Mouse (Mus musculus) embryonic facial prominence, embryonic 11.5 days (tissue): ENCODE results near the gene Kalrn. TPM values are rescaled to one million over a fixed set of nuclear protein-coding genes. Genes with fewer than 3 reads are reported as not detected.

Source experiments
- ATAC-seq: fragments of 200-750 bp; cut with Nextera tagmentation; replicated peaks from 2 replicates; pipeline ENCODE4 v1.8.0; 2017; ENCODE audit warnings: low read depth; ENCODE audit not compliant: insufficient number of reproducible peaks, low FRiP score, low TSS enrichment
- DNase-seq: peaks from one replicate; pipeline ENCODE4 v3.0.0-alpha.2; 2015; ENCODE audit warnings: low spot score
- H3K27ac ChIP-seq: fragments of 300-500 bp; sonication (generic); replicated peaks from 2 replicates; pipeline ENCODE4 v1.5.1; 2014; ENCODE audit warnings: mild to moderate bottlenecking, low read depth, low read length, control low read depth
- H3K27me3 ChIP-seq: fragments of 300-500 bp; sonication (generic); 2 replicates; pipeline ENCODE4 v1.6.1; 2014; ENCODE audit warnings: mild to moderate bottlenecking, low read length, moderate library complexity, mixed read lengths; ENCODE audit not compliant: control insufficient read depth, insufficient read depth
- H3K36me3 ChIP-seq: fragments of 300-500 bp; sonication (generic); replicated peaks from 2 replicates; pipeline ENCODE4 v1.6.1; 2014; ENCODE audit warnings: low read depth, mild to moderate bottlenecking, low read length, moderate library complexity, mixed read lengths; ENCODE audit not compliant: control insufficient read depth, insufficient read depth
- H3K4me1 ChIP-seq: fragments of 300-500 bp; sonication (generic); 2 replicates; pipeline ENCODE4 v1.6.1; 2014; ENCODE audit warnings: low read length, mixed read lengths; ENCODE audit not compliant: control insufficient read depth, insufficient read depth
- H3K4me2 ChIP-seq: fragments of 300-500 bp; sonication (generic); 2 replicates; pipeline ENCODE4 v1.6.1; 2014; ENCODE audit warnings: low read depth, mild to moderate bottlenecking, control low read depth, low read length, moderate library complexity
- H3K4me3 ChIP-seq: fragments of 300-500 bp; sonication (generic); 2 replicates; pipeline ENCODE4 v1.5.1; 2014; ENCODE audit warnings: low read depth, low read length, control low read depth
- H3K9ac ChIP-seq: fragments of 300-500 bp; sonication (generic); replicated peaks from 2 replicates; pipeline ENCODE4 v1.6.1; 2014; ENCODE audit warnings: mild to moderate bottlenecking, control low read depth, low read length
- H3K9me3 ChIP-seq: fragments of 300-500 bp; sonication (generic); replicated peaks from 2 replicates; pipeline ENCODE4 v1.6.1; 2016; ENCODE audit warnings: mild to moderate bottlenecking, low read length, inconsistent platforms, mixed read lengths; ENCODE audit not compliant: control insufficient read depth
- WGBS: fragments of 180-500 bp; shearing (Covaris S2); extraction: QIAGEN DNeasy Blood & Tissue Kit; methylation state at CpG from one replicate; pipeline ENCODE4 v1.1.7; 2014; 5-methylcytosine and 5-hydroxymethylcytosine counted together
- polyA plus RNA-seq: library from polyadenylated mRNA; unstranded; fragments of >200 nt; fragmentation: Nextera tagmentation; extraction: Ambion mirVana; gene quantifications from 2 replicates; pipeline ENCODE4 v1.2.1, GENCODE M21; 2014

Kalrn gene
- polyA plus RNA-seq, 1 experiment from 2014 or later, result 12.0 TPM

- ATAC-seq, result no peak
- no peak overlapping the region for H3K9ac ChIP-seq
- H3K9me3 ChIP-seq, result no peaks in the 10 kb centered on the region
- no peak overlapping the region for H3K4me3 ChIP-seq
- H3K4me1 ChIP-seq, result no peaks in the 10 kb centered on the region
- H3K27ac ChIP-seq, result no peak overlapping the region
- 85% methylated on average over 2 of the region's 2 CpGs for WGBS
- H3K4me2 ChIP-seq, result no peak overlapping the region
- H3K27me3 ChIP-seq, result no peaks in the 10 kb centered on the region
- no peak for DNase-seq
- H3K36me3 ChIP-seq, result no peaks in the 10 kb centered on the region
Observed at GRCm38 (mm10) chr16:34135074-34135473, 438.3 kb downstream of the Kalrn start.

DNA sequence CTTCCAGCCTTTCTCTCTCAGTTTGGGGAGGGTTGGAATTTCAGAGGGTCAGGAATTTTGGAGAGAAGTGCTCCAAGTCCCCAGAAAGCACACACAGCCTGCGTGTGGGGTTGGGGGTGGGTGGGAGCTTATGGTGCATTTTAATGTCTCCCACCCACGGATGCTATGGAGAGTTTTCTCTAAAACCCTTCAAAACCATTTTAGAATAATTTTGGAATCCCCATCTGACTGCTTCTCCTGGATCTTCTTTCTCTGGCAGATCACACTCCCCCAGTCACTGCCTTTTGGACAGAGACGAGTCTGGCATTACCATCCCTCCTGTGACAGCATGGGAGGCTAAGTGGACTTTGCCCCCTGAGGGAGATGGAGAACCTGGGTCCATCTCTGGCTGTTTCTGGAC, 438.7 kb downstream of the Kalrn start:
- no peak overlapping the region for H3K9ac ChIP-seq
- no peak for ATAC-seq
- no peak overlapping the region for H3K4me3 ChIP-seq
- H3K4me1 ChIP-seq, result no peaks in the 10 kb centered on the region
- no peaks in the 10 kb centered on the region for H3K27me3 ChIP-seq
- 73% methylated on average over 3 of the region's 3 CpGs for WGBS
- no peak overlapping the region for H3K4me2 ChIP-seq
- no peak for DNase-seq
- no peak overlapping the region for H3K27ac ChIP-seq
- no peaks in the 10 kb centered on the region for H3K36me3 ChIP-seq
- H3K9me3 ChIP-seq, result no peaks in the 10 kb centered on the region

DNA sequence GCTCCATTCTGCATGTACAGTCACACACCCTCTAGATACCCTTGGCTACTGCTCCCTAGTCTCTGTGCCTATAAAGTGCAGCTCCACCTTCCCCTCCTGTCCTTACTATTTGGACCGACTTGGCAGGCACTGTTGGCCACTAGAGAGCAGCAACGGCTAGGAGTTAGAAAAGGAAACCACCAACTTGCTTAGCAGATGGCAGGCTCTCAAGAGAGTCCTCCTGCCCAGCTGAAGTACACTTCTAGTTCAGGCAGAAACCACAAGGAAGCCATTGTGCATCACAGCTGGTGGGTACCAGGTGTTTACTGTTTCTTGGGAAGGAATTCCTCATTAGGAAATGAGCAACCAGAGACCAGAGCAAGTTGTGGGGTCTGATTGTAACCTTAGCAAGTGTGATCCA, 447.7 kb downstream of the Kalrn start:
- H3K36me3 ChIP-seq, result no peaks in the 10 kb centered on the region
- DNase-seq, result peak; percentile 77
- H3K27me3 ChIP-seq, result no peaks in the 10 kb centered on the region
- H3K4me3 ChIP-seq, result no peak overlapping the region
- no peak for ATAC-seq
- no peak overlapping the region for H3K4me2 ChIP-seq
- H3K9me3 ChIP-seq, result no peaks in the 10 kb centered on the region
- no peaks in the 10 kb centered on the region for H3K4me1 ChIP-seq
- 9% methylated on average over 2 of the region's 2 CpGs for WGBS
- H3K9ac ChIP-seq, result no peak overlapping the region
- no peak overlapping the region for H3K27ac ChIP-seq

DNA sequence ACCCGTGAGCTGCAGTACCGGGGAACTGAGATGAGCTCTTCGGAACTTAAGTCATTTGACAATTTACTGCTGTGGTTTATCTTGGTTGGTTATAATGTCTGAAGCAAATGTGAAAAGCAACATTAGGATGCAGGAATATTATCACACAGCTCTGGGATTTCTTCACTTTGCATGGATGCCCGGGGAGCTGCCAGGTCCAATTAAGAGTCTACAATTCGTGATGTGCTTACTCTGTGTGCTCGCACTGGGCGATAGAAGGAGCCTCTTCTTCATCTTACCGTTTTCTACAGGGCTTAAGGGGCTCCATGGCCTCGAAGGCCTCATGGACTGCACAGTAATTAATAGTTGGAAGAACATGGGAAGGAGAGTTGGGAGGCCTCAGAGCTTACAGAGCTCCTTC, 450.8 kb downstream of the Kalrn start:
- no peaks in the 10 kb centered on the region for H3K36me3 ChIP-seq
- no peak overlapping the region for H3K4me3 ChIP-seq
- no peak for DNase-seq
- WGBS, result 89% methylated on average over 9 of the region's 9 CpGs
- H3K27ac ChIP-seq, result no peak overlapping the region
- H3K4me2 ChIP-seq, result no peak overlapping the region
- no peak for ATAC-seq
- no peaks in the 10 kb centered on the region for H3K27me3 ChIP-seq
- H3K9ac ChIP-seq, result no peak overlapping the region
- no peaks in the 10 kb centered on the region for H3K4me1 ChIP-seq
- H3K9me3 ChIP-seq, result no peaks in the 10 kb centered on the region

GRCm38 (mm10) chr16:34121288-34121687, 452.0 kb downstream of the Kalrn start:
- ATAC-seq (no peak), DNase-seq (no peak)
- no peak overlapping the region for H3K4me2 ChIP-seq
- no peaks in the 10 kb centered on the region for H3K36me3 ChIP-seq
- no peak overlapping the region for H3K9ac ChIP-seq
- H3K27ac ChIP-seq, result no peak overlapping the region
- H3K4me3 ChIP-seq, result no peak overlapping the region
- H3K4me1 ChIP-seq, result no peaks in the 10 kb centered on the region
- WGBS, result 82% methylated on average over 7 of the region's 7 CpGs
- no peaks in the 10 kb centered on the region for H3K9me3 ChIP-seq
- no peaks in the 10 kb centered on the region for H3K27me3 ChIP-seq

DNA sequence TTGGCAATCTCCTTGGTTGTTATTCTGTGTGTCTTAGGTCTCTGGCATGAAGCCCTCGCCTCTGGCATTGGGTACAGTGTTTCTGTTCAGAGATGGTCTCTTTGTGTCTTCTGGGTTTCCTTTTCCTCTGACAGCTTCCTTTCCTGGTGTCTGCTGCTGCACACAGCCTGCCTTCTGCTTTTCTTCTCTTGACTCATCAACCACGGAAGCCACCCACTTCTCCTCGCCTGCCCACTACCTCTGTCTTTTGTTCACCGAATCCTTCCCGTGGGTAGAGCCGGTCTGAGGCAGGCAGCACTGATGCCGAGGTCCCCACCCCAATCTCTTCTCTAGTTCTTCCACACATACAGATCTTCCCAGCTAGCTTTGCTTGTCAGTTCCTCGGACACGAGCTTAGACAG, 452.5 kb downstream of the Kalrn start:
- no peaks in the 10 kb centered on the region for H3K9me3 ChIP-seq
- no peak overlapping the region for H3K4me3 ChIP-seq
- 82% methylated on average over 9 of the region's 9 CpGs for WGBS
- no peak for ATAC-seq
- H3K27ac ChIP-seq, result no peak overlapping the region
- no peaks in the 10 kb centered on the region for H3K4me1 ChIP-seq
- no peak overlapping the region for H3K9ac ChIP-seq
- H3K27me3 ChIP-seq, result no peaks in the 10 kb centered on the region
- no peaks in the 10 kb centered on the region for H3K36me3 ChIP-seq
- DNase-seq, result no peak
- H3K4me2 ChIP-seq, result no peak overlapping the region

- ATAC-seq, result no peak
- no peak overlapping the region for H3K4me3 ChIP-seq
- H3K9ac ChIP-seq, result no peak overlapping the region
- H3K9me3 ChIP-seq, result no peaks in the 10 kb centered on the region
- H3K4me2 ChIP-seq, result no peak overlapping the region
- 89% methylated on average over 7 of the region's 7 CpGs for WGBS
- no peak for DNase-seq
- no peaks in the 10 kb centered on the region for H3K4me1 ChIP-seq
- no peaks in the 10 kb centered on the region for H3K36me3 ChIP-seq
- no peaks in the 10 kb centered on the region for H3K27me3 ChIP-seq
- H3K27ac ChIP-seq, result no peak overlapping the region
Observed at GRCm38 (mm10) chr16:34119844-34120243, 453.5 kb downstream of the Kalrn start.

DNA sequence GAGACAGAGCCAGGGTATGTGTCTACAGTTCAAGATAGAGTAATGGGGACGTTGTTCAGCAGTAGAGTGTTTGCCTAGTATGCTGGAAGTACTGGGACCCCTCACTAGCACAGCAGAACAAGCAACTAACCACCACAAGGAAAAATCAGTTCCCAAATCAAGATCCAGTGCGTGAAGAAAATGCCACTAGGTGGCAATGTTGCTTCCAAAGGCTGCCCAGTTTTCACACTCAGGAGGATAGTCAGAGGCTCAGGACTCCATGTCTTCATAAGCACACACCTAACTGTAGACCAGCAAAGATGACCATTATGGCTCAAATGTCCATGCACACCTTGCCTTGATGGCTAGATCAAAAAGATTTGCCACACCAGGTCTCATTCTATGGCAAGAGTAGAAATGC, 454.0 kb downstream of the Kalrn start:
- Histone ChIP-seq H3K27me3 (no peaks in the 10 kb centered on the region), H3K4me1 (no peaks in the 10 kb centered on the region), H3K36me3 (no peaks in the 10 kb centered on the region), H3K9me3 (no peaks in the 10 kb centered on the region), H3K27ac (no peak overlapping the region), H3K9ac (no peak overlapping the region), H3K4me3 (no peak overlapping the region), H3K4me2 (no peak overlapping the region)
- no peak for ATAC-seq
- peak; percentile 62 for DNase-seq
- 15% methylated on average over 2 of the region's 2 CpGs for WGBS
